Mouse (Mus musculus): ENCODE measurements at regions not wholly inside any gene's neighbourhood (a gene's known extent, or its start where the extent isn't known, plus 50 kb on each side); places are given as distances from the start of the nearest gene placed in this dataset.

DNA sequence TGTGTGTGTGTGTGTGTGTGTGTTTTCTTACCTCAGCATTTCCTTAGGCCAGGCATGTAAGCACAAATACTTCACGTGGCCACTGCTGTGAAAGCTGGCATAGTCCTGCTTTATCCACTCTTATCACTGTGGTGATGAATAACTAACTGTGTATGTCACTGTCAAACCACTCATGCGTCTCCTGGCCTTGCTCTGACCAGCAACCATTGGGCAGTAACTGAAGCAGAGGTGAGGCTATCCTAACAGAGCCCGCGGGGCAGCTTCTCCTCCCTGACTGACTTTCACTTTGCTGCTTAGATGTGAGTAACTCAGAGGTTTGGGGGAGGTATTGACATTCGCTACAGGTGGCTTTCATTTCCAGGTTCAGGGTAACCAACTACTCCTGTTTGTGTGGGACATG lies 122.0 kb upstream of the Rnaseh2b start:
- Histone ChIP-seq H3K4me1 (ENCODE audit: control insufficient read depth, insufficient read depth, insufficient read length, low read length) (peaks cover 6% of the 10 kb centered on the region; the same call in 1 of the 2 replicates), H3K4me3 (ENCODE audit: low read depth, low read length) (no peak overlapping the region), H3K36me3 (ENCODE audit: control insufficient read depth, insufficient read depth, low read length) (no peaks in the 10 kb centered on the region), H3K27me3 (ENCODE audit: control insufficient read depth, insufficient read depth, low read length) (no peaks in the 10 kb centered on the region), H3K27ac (ENCODE audit: insufficient read depth, low read depth, low read length) (no peak overlapping the region)
- TF ChIP-seq POLR2A (IDR thresholded peaks at IDR 0.05; ENCODE audit: low read depth, low read length): no peak
- no peak for TF ChIP-seq CTCF (IDR thresholded peaks at IDR 0.05; ENCODE audit: extremely low read depth, insufficient read length, insufficient replicate concordance, low read depth, low read length)
- WGBS: 20% methylated on average over 5 of the region's 5 CpGs

DNA sequence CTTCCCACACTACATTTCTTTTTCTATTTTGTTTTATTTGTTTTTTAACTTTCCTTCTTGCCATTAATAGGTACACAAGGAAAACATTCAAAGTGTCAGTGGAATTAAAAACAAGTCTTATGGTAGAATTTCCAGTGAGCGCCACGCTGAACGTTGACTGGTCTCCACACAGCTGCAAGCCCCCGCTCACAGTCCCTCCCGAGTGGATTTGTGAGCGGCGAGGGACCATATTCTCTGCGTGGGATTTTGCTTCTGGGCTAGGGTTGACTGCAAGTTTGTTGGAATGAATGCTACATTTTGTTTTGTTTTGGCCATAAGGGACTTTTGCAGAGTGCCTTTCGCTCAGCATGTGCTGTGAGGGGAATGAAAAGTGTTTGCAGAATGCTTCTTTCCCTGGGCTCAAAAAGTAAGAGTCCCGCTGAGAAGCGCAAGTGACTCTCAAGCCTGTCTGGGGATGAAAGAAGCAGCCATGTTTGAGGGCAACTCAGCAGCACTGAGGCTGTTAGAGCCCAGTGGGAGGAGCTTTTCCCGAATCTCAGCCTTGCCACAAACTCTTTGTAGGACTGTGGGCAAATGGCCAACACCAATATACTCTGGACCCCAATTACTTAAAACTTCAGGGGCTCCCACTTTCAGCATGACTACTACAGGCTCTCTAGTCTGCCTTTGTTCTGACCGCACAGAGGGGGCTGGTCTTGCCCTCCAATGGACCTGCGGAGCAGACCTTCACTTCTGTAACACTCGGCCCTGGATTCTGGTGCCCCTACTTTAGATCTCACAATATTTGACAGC lies 120.9 kb upstream of the Rnaseh2b start:
- Histone ChIP-seq H3K27ac (ENCODE audit: insufficient read depth, low read depth, low read length) (no peak overlapping the region), H3K36me3 (ENCODE audit: control insufficient read depth, insufficient read depth, low read length) (no peaks in the 10 kb centered on the region), H3K4me1 (ENCODE audit: control insufficient read depth, insufficient read depth, insufficient read length, low read length) (peaks cover 6% of the 10 kb centered on the region; the same call in 1 of the 2 replicates), H3K4me3 (ENCODE audit: low read depth, low read length) (no peak overlapping the region), H3K27me3 (ENCODE audit: control insufficient read depth, insufficient read depth, low read length) (no peaks in the 10 kb centered on the region)
- 87% methylated on average over 15 of the region's 15 CpGs for WGBS
- no peak for TF ChIP-seq POLR2A (IDR thresholded peaks at IDR 0.05; ENCODE audit: low read depth, low read length)
- no peak for TF ChIP-seq CTCF (IDR thresholded peaks at IDR 0.05; ENCODE audit: extremely low read depth, insufficient read length, insufficient replicate concordance, low read depth, low read length)

DNA sequence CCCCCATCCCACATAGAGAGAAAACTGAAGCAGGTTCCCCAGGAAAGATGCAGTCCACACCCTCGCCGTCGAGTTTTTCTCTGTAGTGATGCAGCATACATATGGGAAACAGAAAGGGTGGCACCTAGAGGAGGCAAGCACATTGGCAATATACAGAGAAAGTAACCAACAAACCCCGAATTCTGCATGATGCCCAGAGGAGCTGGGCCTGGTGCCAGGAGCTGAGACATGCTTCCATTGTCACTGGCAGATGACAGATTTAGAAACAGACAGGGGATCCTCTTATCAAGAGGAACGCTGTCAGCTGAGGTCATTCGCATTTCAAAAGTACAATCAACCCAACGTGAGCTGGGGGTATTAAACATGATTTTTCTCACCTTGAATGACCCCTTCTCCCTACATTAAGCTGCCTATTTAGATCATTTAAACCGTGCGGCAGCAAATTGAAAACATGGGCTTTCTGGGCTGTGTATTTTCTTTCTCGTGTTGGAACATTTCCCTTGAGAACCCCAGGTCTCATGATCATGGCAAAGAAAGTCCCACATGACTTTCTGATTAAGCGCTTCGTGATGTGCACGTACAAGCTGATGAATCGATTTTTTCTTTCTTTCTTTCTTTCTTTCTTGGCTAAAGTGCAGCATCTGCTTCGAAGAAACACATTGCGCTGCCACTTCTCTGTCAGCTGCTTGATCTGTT lies 118.4 kb upstream of the Rnaseh2b start:
- H3K4me3 ChIP-seq (ENCODE audit: low read depth, low read length): no peak overlapping the region
- H3K36me3 ChIP-seq (ENCODE audit: control insufficient read depth, insufficient read depth, low read length): no peaks in the 10 kb centered on the region
- peaks cover 6% of the 10 kb centered on the region; the same call in 1 of the 2 replicates for H3K4me1 ChIP-seq (ENCODE audit: control insufficient read depth, insufficient read depth, insufficient read length, low read length)
- TF ChIP-seq POLR2A (IDR thresholded peaks at IDR 0.05; ENCODE audit: low read depth, low read length): no peak
- TF ChIP-seq CTCF (IDR thresholded peaks at IDR 0.05; ENCODE audit: extremely low read depth, insufficient read length, insufficient replicate concordance, low read depth, low read length): no peak
- no peak overlapping the region for H3K27ac ChIP-seq (ENCODE audit: insufficient read depth, low read depth, low read length)
- no peaks in the 10 kb centered on the region for H3K27me3 ChIP-seq (ENCODE audit: control insufficient read depth, insufficient read depth, low read length)
- 72% methylated on average over 16 of the region's 16 CpGs for WGBS

DNA sequence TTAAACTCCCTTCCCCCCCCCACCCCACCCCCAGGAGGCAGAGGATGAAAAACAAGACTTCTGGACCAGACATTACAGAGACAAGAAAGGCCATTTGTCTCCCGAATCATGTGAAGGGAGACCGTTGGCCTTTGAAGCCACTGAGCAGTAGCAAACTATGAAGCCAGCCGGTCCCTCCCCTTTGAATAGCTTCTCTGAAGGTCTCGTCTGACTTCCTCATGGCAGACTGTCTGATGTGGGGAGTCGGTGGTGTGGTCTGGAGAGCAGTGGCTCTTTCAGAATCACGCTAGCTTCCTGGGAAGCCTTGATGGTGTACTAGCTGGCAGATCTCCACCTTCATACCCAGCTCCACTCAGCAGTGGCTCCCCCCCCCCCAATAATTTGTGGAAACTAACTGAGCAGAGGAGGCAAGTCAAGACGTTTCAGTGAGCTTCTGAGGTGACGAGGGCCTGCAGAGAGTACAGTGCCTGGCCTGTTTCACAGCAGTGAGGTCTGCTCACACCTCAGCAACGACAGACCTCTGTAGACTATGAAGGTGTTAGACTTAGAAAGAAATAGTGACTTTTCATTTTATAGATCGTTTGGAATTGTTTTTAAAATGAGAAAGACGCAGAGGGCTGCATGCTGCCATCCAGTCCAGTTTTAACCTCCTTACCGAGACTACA lies 116.9 kb upstream of the Rnaseh2b start:
- TF ChIP-seq CTCF (IDR thresholded peaks at IDR 0.05; ENCODE audit: extremely low read depth, insufficient read length, insufficient replicate concordance, low read depth, low read length) (no peak), POLR2A (IDR thresholded peaks at IDR 0.05; ENCODE audit: low read depth, low read length) (no peak)
- no peak overlapping the region for H3K4me3 ChIP-seq (ENCODE audit: low read depth, low read length)
- 55% methylated on average over 12 of the region's 12 CpGs for WGBS
- no peaks in the 10 kb centered on the region for H3K36me3 ChIP-seq (ENCODE audit: control insufficient read depth, insufficient read depth, low read length)
- H3K27ac ChIP-seq (ENCODE audit: insufficient read depth, low read depth, low read length): no peak overlapping the region
- peaks cover 4% of the 10 kb centered on the region; the same call in 1 of the 2 replicates for H3K4me1 ChIP-seq (ENCODE audit: control insufficient read depth, insufficient read depth, insufficient read length, low read length)
- no peaks in the 10 kb centered on the region for H3K27me3 ChIP-seq (ENCODE audit: control insufficient read depth, insufficient read depth, low read length)

DNA sequence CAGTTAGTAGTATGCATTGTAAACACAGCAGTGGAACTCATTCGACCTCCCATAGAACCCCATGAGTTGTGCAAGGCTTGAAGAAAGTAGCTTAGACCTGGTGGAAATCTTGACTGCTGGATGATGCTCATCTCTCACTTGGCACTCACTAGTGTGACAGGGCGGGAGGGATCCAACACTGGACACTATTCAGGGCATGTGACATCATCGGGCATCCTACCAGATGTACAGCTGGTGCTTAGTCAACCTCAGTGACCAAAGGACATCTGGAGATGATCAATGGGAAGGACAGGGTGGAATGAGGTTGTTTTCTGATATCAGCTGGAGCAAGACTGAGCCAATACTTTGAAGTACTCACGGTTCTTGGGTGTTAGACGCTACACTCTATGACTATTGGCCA lies 114.9 kb upstream of the Rnaseh2b start:
- no peak overlapping the region for H3K27ac ChIP-seq (ENCODE audit: insufficient read depth, low read depth, low read length)
- WGBS: 87% methylated on average over 5 of the region's 5 CpGs
- H3K4me3 ChIP-seq (ENCODE audit: low read depth, low read length): no peak overlapping the region
- H3K27me3 ChIP-seq (ENCODE audit: control insufficient read depth, insufficient read depth, low read length): no peaks in the 10 kb centered on the region
- TF ChIP-seq POLR2A (IDR thresholded peaks at IDR 0.05; ENCODE audit: low read depth, low read length) (no peak), CTCF (IDR thresholded peaks at IDR 0.05; ENCODE audit: extremely low read depth, insufficient read length, insufficient replicate concordance, low read depth, low read length) (no peak)
- no peaks in the 10 kb centered on the region for H3K36me3 ChIP-seq (ENCODE audit: control insufficient read depth, insufficient read depth, low read length)
- H3K4me1 ChIP-seq (ENCODE audit: control insufficient read depth, insufficient read depth, insufficient read length, low read length): peaks cover under 1% of the 10 kb centered on the region; the same call in 1 of the 2 replicates

DNA sequence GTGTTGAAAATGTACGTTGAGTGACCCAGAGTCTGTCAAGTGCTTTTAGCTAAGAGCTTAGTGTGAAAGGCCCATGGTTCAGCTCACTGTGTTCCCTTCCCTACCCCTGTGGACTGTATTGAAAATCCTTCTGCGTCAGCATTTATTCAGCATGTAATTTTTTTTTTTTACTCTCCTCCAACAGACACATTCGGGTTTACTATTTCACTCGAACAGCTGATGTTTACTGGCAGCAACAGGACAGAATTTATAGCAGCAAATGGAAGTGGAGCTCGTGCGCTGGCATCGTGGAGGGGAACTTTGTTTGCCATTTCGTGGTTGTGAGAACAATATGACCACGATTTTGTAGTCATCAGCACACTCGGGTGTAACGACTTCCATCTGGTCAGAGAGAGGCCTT lies 105.0 kb upstream of the Rnaseh2b start:
- TF ChIP-seq CTCF (IDR thresholded peaks at IDR 0.05; ENCODE audit: extremely low read depth, insufficient read length, insufficient replicate concordance, low read depth, low read length): no peak
- TF ChIP-seq POLR2A (IDR thresholded peaks at IDR 0.05; ENCODE audit: low read depth, low read length): no peak
- no peaks in the 10 kb centered on the region for H3K27me3 ChIP-seq (ENCODE audit: control insufficient read depth, insufficient read depth, low read length)
- WGBS: 76% methylated on average over 11 of the region's 11 CpGs

More for the DNA sequence above, 105.0 kb upstream of the Rnaseh2b start:
- Histone ChIP-seq H3K4me3 (ENCODE audit: low read depth, low read length) (no peak overlapping the region), H3K27ac (ENCODE audit: insufficient read depth, low read depth, low read length) (no peak overlapping the region), H3K4me1 (ENCODE audit: control insufficient read depth, insufficient read depth, insufficient read length, low read length) (no peaks in the 10 kb centered on the region), H3K36me3 (ENCODE audit: control insufficient read depth, insufficient read depth, low read length) (no peaks in the 10 kb centered on the region)

All from small intestine, adult 2 months (tissue).